Mouse (Mus musculus) macrophage (primary cell): ENCODE measurements around the gene Mrpl4. TPM values are rescaled to one million over a fixed set of nuclear protein-coding genes. Genes with fewer than 3 reads are reported as not detected.
"Not testable (repeated sequence)": the region's sequence is repeated elsewhere in the genome, so short reads cannot be mapped to it uniquely, and the experiment has no call there.

Experiments used
- H3K27ac ChIP-seq: fragments of 350-480 bp; formaldehyde crosslinking; 2 replicates; pipeline ENCODE4 v1.9.0; 2021
- H3K36me3 ChIP-seq: fragments of 350-480 bp; formaldehyde crosslinking; 2 replicates; pipeline ENCODE4 v1.9.0; 2021; ENCODE audit errors: inconsistent target
- H3K4me3 ChIP-seq: fragments of 350-480 bp; formaldehyde crosslinking; 2 replicates; pipeline ENCODE4 v1.9.0; 2021; ENCODE audit errors: inconsistent target
- H3K79me2 ChIP-seq: fragments of 350-480 bp; formaldehyde crosslinking; 2 replicates; pipeline ENCODE4 v1.9.0; 2021; ENCODE audit errors: inconsistent target
- WGBS: methylation state at CpG from one replicate; pipeline ENCODE4 v1.1.7; 2026; ENCODE audit warnings: inconsistent platforms; ENCODE audit not compliant: missing documents; 5-methylcytosine and 5-hydroxymethylcytosine counted together
- polyA plus RNA-seq: library from polyadenylated mRNA; stranded (reverse); fragments of 250-400 nt; gene quantifications from 3 replicates; pipeline ENCODE4 v1.2.4, GENCODE M21; 2018; ENCODE audit warnings: inconsistent platforms

Mrpl4 gene
- polyA plus RNA-seq, 1 experiment from 2014 or later: 27.9 TPM

- peak overlapping the region; percentile 97 for H3K27ac ChIP-seq
- not testable (repeated sequence) for H3K4me3 ChIP-seq, H3K79me2 ChIP-seq, H3K36me3 ChIP-seq
- 80% methylated on average over 1 of the region's 1 CpGs for WGBS
Observed at GRCm38 (mm10) chr9:20998337-20998736, 4.2 kb upstream of the Mrpl4 start.

- H3K36me3 ChIP-seq: peaks cover 16% of the 10 kb centered on the region; the same call in 1 of the 2 replicates
- H3K27ac ChIP-seq: no peak overlapping the region
- no peak overlapping the region for H3K4me3 ChIP-seq
- H3K79me2 ChIP-seq: peaks cover 16% of the 10 kb centered on the region; the same call in 1 of the 2 replicates
Observed at GRCm38 (mm10) chr9:21000811-21001210, 1.7 kb upstream of the Mrpl4 start.

- 75% methylated on average over 6 of the region's 6 CpGs for WGBS
- Histone ChIP-seq H3K27ac (no peak overlapping the region), H3K4me3 (0 out of 2 replicates have a peak overlapping the region, but pooled peaks have one; percentile 86), H3K36me3 (peaks cover 24% of the 10 kb centered on the region), H3K79me2 (peaks cover 16% of the 10 kb centered on the region; the same call in 1 of the 2 replicates)
Observed at GRCm38 (mm10) chr9:21001651-21002200, 812 bp upstream of the Mrpl4 start.

GRCm38 (mm10) chr9:21002270-21002626 lies 290 bp upstream of the Mrpl4 start:
- WGBS: 14% methylated on average over 7 of the region's 7 CpGs
- Histone ChIP-seq H3K79me2 (peaks cover 16% of the 10 kb centered on the region; the same call in 1 of the 2 replicates), H3K4me3 (peak overlapping the region; percentile 86), H3K36me3 (peaks cover 29% of the 10 kb centered on the region), H3K27ac (peak overlapping the region; percentile 17; the same call in 1 of the 2 replicates)

GRCm38 (mm10) chr9:21007313-21007952 lies 4.9 kb downstream of the Mrpl4 start:
- Histone ChIP-seq H3K79me2 (peaks cover 16% of the 10 kb centered on the region; the same call in 1 of the 2 replicates), H3K36me3 (peaks cover 51% of the 10 kb centered on the region), H3K4me3 (no peak overlapping the region), H3K27ac (no peak overlapping the region)
- 94% methylated on average over 10 of the region's 10 CpGs for WGBS

- 92% methylated on average over 7 of the region's 7 CpGs for WGBS
- Histone ChIP-seq H3K36me3 (peaks cover 51% of the 10 kb centered on the region), H3K4me3 (no peak overlapping the region), H3K79me2 (peaks cover 16% of the 10 kb centered on the region; the same call in 1 of the 2 replicates), H3K27ac (no peak overlapping the region)
Observed at GRCm38 (mm10) chr9:21008007-21008406, 5.5 kb downstream of the Mrpl4 start.

- 66% methylated on average over 2 of the region's 2 CpGs for WGBS
- H3K4me3 ChIP-seq: no peak overlapping the region
- H3K36me3 ChIP-seq: peaks cover 40% of the 10 kb centered on the region
- no peak overlapping the region for H3K27ac ChIP-seq
- no peaks in the 10 kb centered on the region for H3K79me2 ChIP-seq
Observed at GRCm38 (mm10) chr9:21010362-21010761, 7.8 kb downstream of the Mrpl4 start.

GRCm38 (mm10) chr9:21010939-21011541 lies 8.5 kb downstream of the Mrpl4 start:
- not testable (repeated sequence) for H3K27ac ChIP-seq, H3K79me2 ChIP-seq, H3K4me3 ChIP-seq
- 73% methylated on average over 7 of the region's 9 CpGs for WGBS
- peaks cover 33% of the 10 kb centered on the region for H3K36me3 ChIP-seq

GRCm38 (mm10) chr9:21011846-21012312 lies 9.3 kb downstream of the Mrpl4 start:
- Histone ChIP-seq H3K27ac (no peak overlapping the region), H3K79me2 (peaks cover 10% of the 10 kb centered on the region), H3K36me3 (peaks cover 26% of the 10 kb centered on the region), H3K4me3 (no peak overlapping the region)
- WGBS: 21% methylated on average over 5 of the region's 5 CpGs

- Histone ChIP-seq H3K36me3 (peaks cover 21% of the 10 kb centered on the region), H3K4me3 (no peak overlapping the region), H3K79me2 (peaks cover 15% of the 10 kb centered on the region), H3K27ac (no peak overlapping the region)
- 10% methylated on average over 1 of the region's 1 CpGs for WGBS
Observed at GRCm38 (mm10) chr9:21012368-21012767, 9.8 kb downstream of the Mrpl4 start.

- WGBS: 4% methylated on average over 29 of the region's 29 CpGs
- peaks cover 38% of the 10 kb centered on the region for H3K79me2 ChIP-seq
- peak overlapping the region; percentile 90 for H3K27ac ChIP-seq
- 0 out of 2 replicates have a peak, but pooled peaks cover 7% of the 10 kb centered on the region for H3K36me3 ChIP-seq
- H3K4me3 ChIP-seq: peak overlapping the region; percentile 67
Observed at GRCm38 (mm10) chr9:21014691-21015570, 12.4 kb downstream of the Mrpl4 start.

- Histone ChIP-seq H3K4me3 (peak within 1 kb of the TSS; percentile 67), H3K27ac (peak within 1 kb of the TSS; percentile 90), H3K79me2 (peaks cover 45% of the 10 kb centered on the region), H3K36me3 (peaks cover 11% of the 10 kb centered on the region; the same call in 1 of the 2 replicates)
- 2% methylated on average over 29 of the region's 30 CpGs for WGBS
Observed at GRCm38 (mm10) chr9:21015571-21016130, 13.1 kb downstream of the Mrpl4 start, which contains the start of gene Icam1. Gene Icam1 (plus strand): TSS chr9:21015985.

GRCm38 (mm10) chr9:21016331-21017176 lies 14.0 kb downstream of the Mrpl4 start:
- Histone ChIP-seq H3K79me2 (peaks cover 54% of the 10 kb centered on the region), H3K4me3 (peak overlapping the region; percentile 67), H3K36me3 (peaks cover 11% of the 10 kb centered on the region; the same call in 1 of the 2 replicates), H3K27ac (peak overlapping the region; percentile 90)
- 6% methylated on average over 17 of the region's 17 CpGs for WGBS
